Mouse (Mus musculus) G1E (cell line): ENCODE data around the gene Pdlim4. TPM values are rescaled to one million over a fixed set of nuclear protein-coding genes. Genes with fewer than 3 reads are reported as not detected.

Experiments used
- ATAC-seq: 2 replicates; pipeline ENCODE4 v1.8.0; 2016; ENCODE audit warnings: mild to moderate bottlenecking; ENCODE audit not compliant: insufficient number of reproducible peaks, poor library complexity, low FRiP score, severe bottlenecking; ENCODE audit errors: extremely low read depth
- DNase-seq: peaks from one replicate; pipeline ENCODE4 v3.0.0; 2012; ENCODE audit warnings: low spot score
- H3K27me3 ChIP-seq: 2 replicates; pipeline ENCODE4 v1.6.1; 2012; ENCODE audit warnings: mild to moderate bottlenecking, low read length, inconsistent platforms; ENCODE audit not compliant: insufficient read depth
- H3K36me3 ChIP-seq: replicated peaks from 2 replicates; pipeline ENCODE3; 2012; ENCODE audit warnings: mild to moderate bottlenecking, inconsistent platforms
- H3K4me1 ChIP-seq: 2 replicates; pipeline ENCODE4 v1.6.1; 2012; ENCODE audit warnings: low read depth, low read length, inconsistent platforms, mixed read lengths; ENCODE audit not compliant: insufficient read depth
- H3K4me3 ChIP-seq: 2 replicates; pipeline ENCODE4 v1.5.1; 2012; ENCODE audit warnings: low read depth, mild to moderate bottlenecking, inconsistent platforms, low read length, moderate library complexity, mixed read lengths
- H3K9me3 ChIP-seq: replicated peaks from 2 replicates; pipeline ENCODE4 v1.6.1; 2012; ENCODE audit warnings: inconsistent platforms
- CTCF ChIP-seq: IDR thresholded peaks from 2 replicates; pipeline ENCODE4 v1.5.1; 2012; ENCODE audit warnings: low read depth, low read length, inconsistent platforms, mixed read lengths
- GATA1 ChIP-seq: IDR thresholded peaks from 2 replicates; pipeline ENCODE4 v1.6.1; 2012; ENCODE audit warnings: borderline replicate concordance, low read length, inconsistent platforms, mixed read lengths
- GATA2 ChIP-seq: IDR thresholded peaks from 2 replicates; pipeline ENCODE4 v1.6.1; 2012; ENCODE audit warnings: low read depth, low read length, inconsistent platforms, borderline replicate concordance
- POLR2AphosphoS5 ChIP-seq: IDR thresholded peaks from 2 replicates; pipeline ENCODE4 v1.6.1; 2012; ENCODE audit warnings: low read depth, low read length, inconsistent platforms; ENCODE audit not compliant: insufficient replicate concordance
- TAL1 ChIP-seq: conservative IDR thresholded peaks from 2 replicates; pipeline ENCODE4 v1.6.1; 2012; ENCODE audit warnings: low read depth, low read length, inconsistent platforms, mixed read lengths
- polyA plus RNA-seq: library from polyadenylated mRNA; stranded (reverse); fragments of >175 nt; gene quantifications from 2 replicates; pipeline ENCODE4 v1.2.3, GENCODE M21; 2012
- total RNA-seq, 2 experiments: library from RNA; stranded (forward) in 1 of 2; stranded (reverse) in 1 of 2; fragments of 200-1000 nt in 1 of 2; fragments of >200 nt in 1 of 2; fragmentation: Nextera tagmentation in 1 of 2; gene quantifications; 2 replicates each; pipeline ENCODE4 v1.2.3; 2014 to 2017

Pdlim4 gene
- total and polyA plus RNA-seq, 3 experiments: 0.27 TPM; not detected in 2

GRCm38 (mm10) chr11:54028044-54028951 is 40.5 kb downstream of the Pdlim4 start, which contains the start of gene Slc22a4:
TSS of gene Slc22a4 (minus strand) at chr11:54028090.
- Histone ChIP-seq H3K27me3 (peaks cover 22% of the 10 kb centered on the region), H3K9me3 (no peaks in the 10 kb centered on the region), H3K36me3 (no peaks in the 10 kb centered on the region), H3K4me3 (peak within 1 kb of the TSS; percentile 74), H3K4me1 (peaks cover 63% of the 10 kb centered on the region)
- no peak for TF ChIP-seq GATA2
- no peak for TF ChIP-seq POLR2AphosphoS5
- no peak for TF ChIP-seq GATA1
- TF ChIP-seq TAL1: no peak
- TF ChIP-seq CTCF: no peak
- ATAC-seq (no peak), DNase-seq (peak; percentile 43)

GRCm38 (mm10) chr11:54027131-54028043 is 41.4 kb downstream of the Pdlim4 start:
- peaks cover 69% of the 10 kb centered on the region for H3K4me1 ChIP-seq
- TF ChIP-seq GATA1 (no peak), TAL1 (no peak), GATA2 (no peak), POLR2AphosphoS5 (no peak), CTCF (no peak)
- H3K27me3 ChIP-seq: peaks cover 22% of the 10 kb centered on the region
- H3K36me3 ChIP-seq: no peaks in the 10 kb centered on the region
- ATAC-seq: no peak
- DNase-seq: no peak
- H3K9me3 ChIP-seq: no peaks in the 10 kb centered on the region
- H3K4me3 ChIP-seq: peak overlapping the region; percentile 74

- H3K27me3 ChIP-seq: peaks cover 22% of the 10 kb centered on the region
- H3K4me1 ChIP-seq: peaks cover 69% of the 10 kb centered on the region
- DNase-seq (peak; percentile 43), ATAC-seq (no peak)
- H3K4me3 ChIP-seq: peak overlapping the region; percentile 74; the same call in 1 of the 2 replicates
- no peak for TF ChIP-seq GATA2
- peak; percentile 81 for TF ChIP-seq TAL1
- no peaks in the 10 kb centered on the region for H3K9me3 ChIP-seq
- H3K36me3 ChIP-seq: no peaks in the 10 kb centered on the region
These were observed 42.2 kb downstream of the Pdlim4 start for GRCm38 (mm10) chr11:54026491-54027041.

GRCm38 (mm10) chr11:54021396-54022093 is 47.3 kb downstream of the Pdlim4 start:
- ATAC-seq (no peak), DNase-seq (no peak)
- H3K9me3 ChIP-seq: no peaks in the 10 kb centered on the region
- H3K4me3 ChIP-seq: no peak overlapping the region
- peaks cover 38% of the 10 kb centered on the region for H3K4me1 ChIP-seq
- TF ChIP-seq GATA1 (no peak), POLR2AphosphoS5 (no peak), TAL1 (no peak), CTCF (no peak), GATA2 (no peak)
- no peaks in the 10 kb centered on the region for H3K36me3 ChIP-seq
- no peaks in the 10 kb centered on the region for H3K27me3 ChIP-seq

GRCm38 (mm10) chr11:54018893-54019732 is 49.7 kb downstream of the Pdlim4 start:
- no peaks in the 10 kb centered on the region for H3K27me3 ChIP-seq
- no peaks in the 10 kb centered on the region for H3K36me3 ChIP-seq
- TF ChIP-seq GATA2 (no peak), GATA1 (no peak), CTCF (no peak), TAL1 (no peak)
- DNase-seq (no peak), ATAC-seq (no peak)
- H3K4me3 ChIP-seq: no peak overlapping the region
- H3K4me1 ChIP-seq: peaks cover 15% of the 10 kb centered on the region
- no peaks in the 10 kb centered on the region for H3K9me3 ChIP-seq
